Mouse (Mus musculus) CD4-positive helper T cell, adult 2 months (primary cell): ENCODE measurements around the gene Ctsl.

Experiments
- DNase-seq: peaks from one replicate; pipeline ENCODE4 v3.0.0-alpha.2; 2012; ENCODE audit warnings: low read depth, missing footprints, low spot score

The Ctsl gene

GRCm38 (mm10) chr13:64373695-64374094, 3.0 kb upstream of the Ctsl start:
- no peak for DNase-seq

- no peak for DNase-seq
Measured at GRCm38 (mm10) chr13:64369805-64370172, 901 bp downstream of the Ctsl start.

DNA sequence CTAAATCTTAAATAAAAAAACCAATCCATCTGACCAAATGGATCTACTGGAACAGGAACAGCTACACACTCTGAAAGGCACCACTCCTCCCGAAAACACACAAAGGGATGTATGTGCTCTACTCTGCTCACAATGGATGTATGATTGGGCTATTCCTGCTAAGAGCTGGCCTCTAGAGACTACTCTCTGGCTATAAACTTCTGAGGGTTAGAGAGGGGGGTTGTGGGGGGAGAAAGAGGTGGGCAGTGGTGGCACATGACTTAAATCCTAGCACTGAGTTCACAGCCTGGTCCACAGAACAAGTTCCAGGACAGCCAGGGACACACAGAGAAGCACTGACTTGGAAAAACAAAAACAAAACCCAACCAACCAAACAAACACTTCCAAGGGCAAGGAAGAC, 2.1 kb downstream of the Ctsl start:
- DNase-seq, result no peak

GRCm38 (mm10) chr13:64367615-64368014, 3.1 kb downstream of the Ctsl start:
- DNase-seq, result no peak

GRCm38 (mm10) chr13:64365326-64365725, 5.4 kb downstream of the Ctsl start:
- DNase-seq, result no peak

- DNase-seq, result peak; percentile 55
Measured at GRCm38 (mm10) chr13:64364258-64364657, 6.4 kb downstream of the Ctsl start.

DNA sequence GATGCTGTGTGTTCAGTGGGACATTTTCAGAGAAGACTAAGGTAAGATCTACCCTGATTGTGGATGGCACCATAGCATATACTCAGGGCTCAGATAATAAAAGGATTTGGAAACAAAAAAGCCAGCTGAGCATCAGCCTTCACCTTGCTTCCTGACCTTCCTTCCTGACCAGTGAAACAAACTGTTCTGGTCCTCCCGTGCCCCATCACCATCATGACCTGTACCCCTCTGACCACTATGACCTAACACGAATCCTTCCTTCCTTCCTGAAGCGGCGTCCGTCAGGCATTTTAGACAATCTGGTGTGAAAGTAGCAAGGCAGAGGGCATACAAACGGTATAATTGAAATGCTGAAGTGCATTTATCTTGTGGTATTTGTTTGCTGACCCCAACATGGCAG, 8.6 kb downstream of the Ctsl start:
- no peak for DNase-seq

- no peak for DNase-seq
Measured at GRCm38 (mm10) chr13:64361020-64361419, 9.7 kb downstream of the Ctsl start.

DNA sequence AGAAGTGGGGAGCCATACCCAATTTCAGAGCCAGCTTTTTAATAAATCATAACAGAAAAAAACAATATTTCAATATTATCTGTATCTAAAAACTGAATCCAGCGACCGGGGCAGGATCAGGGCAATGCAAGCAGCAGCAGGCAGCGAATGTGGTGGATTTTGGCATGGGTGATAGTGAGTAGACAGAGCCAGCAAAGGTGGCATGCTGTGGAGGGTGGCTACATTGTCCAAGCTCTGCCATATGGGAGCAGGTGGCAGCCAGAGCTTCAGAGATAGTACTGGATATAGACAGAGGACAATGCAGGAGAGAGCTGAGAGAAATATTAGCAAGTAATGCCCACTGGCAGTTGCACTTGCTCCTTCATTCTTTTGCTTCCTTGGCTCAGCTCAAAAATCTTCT, 11.0 kb downstream of the Ctsl start:
- DNase-seq, result no peak

DNA sequence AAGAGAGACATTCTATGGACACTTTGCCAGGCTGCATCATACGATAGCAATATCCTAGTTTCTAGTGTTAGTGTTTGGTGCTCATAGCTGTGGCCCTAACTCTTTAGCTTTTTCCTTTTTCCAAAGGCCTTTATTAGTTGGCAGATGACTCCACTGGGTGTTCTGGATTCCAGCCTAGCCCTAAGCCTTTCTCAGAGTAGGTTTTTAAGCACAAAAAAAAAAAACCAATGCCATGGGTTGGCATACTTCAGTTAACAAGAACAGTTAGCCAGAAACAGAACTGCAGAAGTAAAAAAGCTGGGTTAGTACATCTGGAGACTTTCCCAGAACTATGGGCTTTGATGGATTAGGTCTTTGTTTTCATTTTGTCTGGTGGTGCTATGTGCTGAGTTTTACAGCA, 12.2 kb downstream of the Ctsl start:
- DNase-seq, result no peak

DNA sequence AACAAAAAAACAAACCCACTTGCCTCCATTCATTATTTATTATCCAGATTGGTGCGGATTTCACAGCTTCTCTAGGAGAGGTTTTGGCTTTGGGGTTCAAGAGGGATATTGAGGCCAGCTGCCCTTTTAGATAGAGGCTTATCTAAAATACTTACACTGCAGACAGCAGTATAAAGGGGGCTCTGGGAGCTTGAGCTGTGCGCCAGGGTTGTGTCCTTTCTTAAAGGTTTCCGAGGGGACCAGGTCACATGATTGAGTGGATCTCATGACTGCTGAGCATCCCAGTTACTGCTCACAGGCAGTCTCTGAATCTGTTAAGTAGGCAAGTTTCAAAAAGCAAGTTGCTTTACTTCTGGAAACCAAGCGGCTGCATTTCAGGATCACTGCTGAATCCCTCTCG, 13.3 kb downstream of the Ctsl start:
- DNase-seq, result no peak

DNA sequence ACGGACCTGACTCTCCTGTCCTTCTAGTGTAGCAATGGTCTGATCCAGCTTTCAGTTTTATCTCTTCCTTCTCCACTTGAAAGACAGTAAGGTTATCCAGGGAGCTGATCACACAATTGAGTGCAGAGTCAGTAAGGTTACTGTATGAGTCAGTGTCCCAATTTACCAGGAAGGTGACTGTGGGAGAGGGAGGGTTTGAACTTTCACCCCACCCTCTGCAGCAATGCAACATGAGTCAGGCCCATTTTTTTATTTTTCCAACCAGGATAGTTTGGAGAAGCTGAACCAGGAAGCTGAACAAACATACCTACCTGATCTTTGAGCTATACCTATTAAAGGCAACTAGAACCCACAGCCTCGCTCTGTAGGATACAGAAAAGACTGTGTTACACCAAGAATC, 21.2 kb downstream of the Ctsl start:
- DNase-seq, result no peak

DNA sequence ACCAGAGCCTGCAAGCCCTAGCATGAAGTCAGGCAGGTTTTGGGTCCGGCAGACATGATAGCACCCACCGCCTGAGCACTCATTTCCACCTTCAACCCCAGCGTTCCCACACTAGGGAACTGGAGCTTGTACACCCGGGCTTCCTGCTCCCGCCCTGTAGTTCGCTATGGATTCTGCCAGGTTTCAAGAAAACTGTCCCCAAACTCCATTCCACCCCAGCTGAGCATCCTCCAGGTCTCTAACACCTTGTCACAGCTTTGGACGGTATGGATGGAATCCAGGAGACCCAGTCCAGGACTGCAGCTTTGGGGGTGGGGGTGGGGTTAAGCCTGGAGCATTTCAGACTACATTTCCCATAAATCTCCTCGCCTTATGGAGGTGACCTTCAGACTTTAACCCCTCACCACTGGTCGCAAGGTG, 26.6 kb downstream of the Ctsl start:
- no peak for DNase-seq

GRCm38 (mm10) chr13:64343598-64343997, 27.1 kb downstream of the Ctsl start:
- no peak for DNase-seq

DNA sequence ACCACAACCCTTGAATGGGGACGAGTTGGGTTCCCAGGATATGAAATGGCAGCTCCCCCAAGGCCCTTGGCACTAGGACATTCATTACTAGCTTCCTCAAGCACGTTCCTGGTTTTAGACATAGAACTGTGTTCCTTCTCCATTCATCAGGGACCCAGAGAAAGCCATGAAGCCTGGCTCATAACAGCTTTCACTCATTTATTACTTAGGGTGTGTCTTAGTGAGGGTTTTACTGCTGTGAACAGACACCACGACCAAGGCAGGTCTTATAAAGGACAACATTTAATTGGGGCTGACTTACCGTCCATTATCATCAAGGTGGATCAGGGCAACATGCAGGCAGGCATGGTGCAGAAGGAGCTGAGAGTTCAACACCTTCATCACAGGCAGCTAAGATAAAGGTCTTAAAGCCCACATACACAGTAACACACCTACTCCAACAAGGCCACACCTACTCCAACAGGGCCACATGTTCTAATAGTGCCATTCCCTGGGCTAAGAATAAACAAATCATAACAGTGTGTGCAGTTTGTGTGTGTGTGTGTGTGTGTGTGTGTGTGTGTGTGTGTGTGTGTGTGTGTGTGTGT, 35.1 kb downstream of the Ctsl start:
- DNase-seq, result no peak

GRCm38 (mm10) chr13:64333102-64333501, 37.6 kb downstream of the Ctsl start:
- DNase-seq, result no peak

DNA sequence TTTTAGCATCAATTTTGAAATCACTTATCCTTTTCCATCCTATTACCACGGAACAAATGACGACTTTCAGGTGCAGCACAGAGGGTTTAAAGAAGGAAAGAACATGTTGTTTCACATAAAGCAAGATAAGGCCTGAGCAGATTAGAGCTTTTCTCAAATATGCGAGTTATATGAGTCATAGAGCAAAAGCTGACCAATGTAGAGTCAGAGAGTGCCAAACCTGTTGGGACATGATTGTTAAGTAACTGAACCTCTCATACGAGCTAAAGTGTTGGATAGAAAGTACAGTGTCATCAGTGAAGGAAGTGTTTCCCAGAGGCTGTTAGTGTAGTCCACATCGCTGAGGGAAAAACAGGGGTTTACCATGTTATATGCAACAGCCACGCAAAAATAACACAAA, 38.4 kb downstream of the Ctsl start:
- DNase-seq, result no peak

DNA sequence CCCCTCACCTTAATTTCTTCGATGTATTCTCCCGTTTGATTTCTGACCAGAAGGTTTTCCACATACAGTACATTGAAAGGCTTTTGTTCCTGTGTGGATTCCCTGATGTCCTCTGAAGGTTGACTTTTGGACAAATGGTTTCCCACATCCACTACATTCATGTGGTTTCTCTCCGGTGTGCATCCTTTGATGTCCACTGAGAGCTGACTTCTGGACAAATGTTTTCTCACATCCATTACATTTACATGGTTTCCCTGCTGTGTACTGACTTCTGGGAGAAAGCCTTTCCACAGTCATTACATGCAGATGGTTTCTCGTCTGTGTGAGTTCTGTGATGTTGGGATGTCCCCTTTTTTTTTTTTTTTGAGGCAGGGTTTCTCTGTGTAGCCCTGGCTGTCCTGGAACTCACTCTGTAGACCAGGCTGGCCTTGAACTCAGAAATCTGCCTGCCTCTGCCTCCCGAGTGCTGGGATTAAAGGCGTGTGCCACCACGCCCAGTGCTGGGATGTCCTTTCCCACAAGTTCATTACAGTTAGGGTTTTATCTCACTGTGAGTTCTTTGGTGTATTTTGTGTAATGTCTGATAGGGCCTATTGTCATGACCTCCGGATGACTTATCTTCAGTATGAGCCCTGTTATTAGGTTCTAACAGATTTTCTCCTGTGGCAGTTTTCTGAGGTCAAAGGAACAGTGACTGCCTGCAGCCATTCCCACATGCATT, 48.0 kb downstream of the Ctsl start:
- DNase-seq, result no peak

DNA sequence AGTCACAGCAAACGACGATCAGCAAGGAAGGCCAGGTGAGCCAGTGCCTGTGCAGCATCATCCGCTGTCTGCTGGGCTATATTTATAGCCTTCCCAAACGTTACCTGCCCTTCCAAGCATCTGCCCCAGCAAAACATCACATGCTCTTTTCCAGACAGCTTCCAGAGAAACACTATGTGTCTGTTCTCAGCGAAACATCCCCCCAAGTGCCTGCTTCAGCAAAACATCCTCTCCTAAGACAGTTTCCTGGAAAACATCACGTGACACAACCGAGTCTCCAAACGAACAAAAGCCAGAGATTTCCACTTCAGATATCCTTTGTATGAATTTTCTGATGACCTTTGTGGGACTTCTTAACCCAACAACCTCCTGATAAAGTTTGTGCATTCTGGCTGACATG, 50.4 kb downstream of the Ctsl start:
- DNase-seq, result no peak

DNA sequence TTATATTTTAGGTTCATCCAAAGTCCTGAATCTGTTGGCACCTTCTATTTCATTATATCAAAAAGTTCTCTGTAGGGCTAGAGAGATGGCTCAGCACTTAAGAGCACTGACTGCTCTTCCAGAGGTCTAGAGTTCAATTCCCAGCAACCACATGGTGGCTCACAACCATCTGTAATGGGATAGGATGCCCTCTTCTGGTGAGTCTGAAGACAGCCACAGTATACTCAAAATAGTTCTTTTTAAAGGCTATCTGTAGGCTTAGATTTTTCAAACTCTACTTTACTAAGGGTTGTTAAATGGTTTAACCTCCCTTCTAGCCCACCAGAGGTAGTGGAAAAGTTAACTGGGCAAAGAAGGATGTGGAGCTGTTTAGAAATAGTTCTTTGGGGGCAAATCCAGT, 50.9 kb downstream of the Ctsl start:
- no peak for DNase-seq

DNA sequence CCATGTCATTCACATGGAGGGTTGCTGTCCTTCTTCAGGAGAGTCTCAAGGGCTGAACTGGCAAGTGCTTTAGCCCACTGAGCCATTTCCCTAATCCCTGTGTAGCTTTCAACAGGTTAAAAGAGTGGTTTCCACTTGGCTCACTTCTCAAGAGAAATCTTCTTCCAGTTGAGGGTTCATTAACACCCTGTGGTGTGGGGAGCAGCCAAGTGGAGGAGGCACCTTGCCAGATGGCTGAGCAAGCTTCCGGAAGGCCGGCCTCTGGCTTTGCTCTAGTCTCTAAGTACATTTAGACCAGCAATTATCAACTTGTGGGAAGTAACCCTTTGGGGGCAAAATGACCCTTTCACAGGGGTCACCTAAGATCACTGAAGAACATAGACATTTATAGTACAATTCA, 52.3 kb downstream of the Ctsl start:
- DNase-seq, result no peak

- DNase-seq, result peak; percentile 64
Measured at GRCm38 (mm10) chr13:64315483-64316050, 55.1 kb downstream of the Ctsl start.

GRCm38 (mm10) chr13:64314041-64314440, 56.6 kb downstream of the Ctsl start:
- DNase-seq, result no peak
